Mouse (Mus musculus) hindbrain, embryonic 12.5 days (tissue): ENCODE results near the gene Snx19. TPM values are rescaled to one million over a fixed set of nuclear protein-coding genes. Genes with fewer than 3 reads are reported as not detected.

Source experiments
- ATAC-seq: fragments of 200-750 bp; cut with Nextera tagmentation; 2 replicates; pipeline ENCODE4 v1.8.0; 2017; ENCODE audit warnings: moderate TSS enrichment; ENCODE audit not compliant: low FRiP score
- H3K27ac ChIP-seq: fragments of 300-500 bp; sonication (generic); 2 replicates; pipeline ENCODE4 v1.5.1; 2016; ENCODE audit warnings: mild to moderate bottlenecking
- H3K27me3 ChIP-seq: fragments of 300-500 bp; sonication (generic); 2 replicates; pipeline ENCODE4 v1.6.1; 2016; ENCODE audit warnings: mild to moderate bottlenecking
- H3K36me3 ChIP-seq: fragments of 300-500 bp; sonication (generic); 2 replicates; pipeline ENCODE4 v1.6.1; 2016; ENCODE audit warnings: mild to moderate bottlenecking
- H3K4me1 ChIP-seq: fragments of 300-500 bp; sonication (generic); 2 replicates; pipeline ENCODE4 v1.6.1; 2016
- H3K4me2 ChIP-seq: fragments of 300-500 bp; sonication (generic); replicated peaks from 2 replicates; pipeline ENCODE4 v1.6.1; 2016; ENCODE audit warnings: mild to moderate bottlenecking
- H3K4me3 ChIP-seq: fragments of 300-500 bp; sonication (generic); 2 replicates; pipeline ENCODE4 v1.5.1; 2016; ENCODE audit warnings: mild to moderate bottlenecking
- H3K9ac ChIP-seq: fragments of 300-500 bp; sonication (generic); 2 replicates; pipeline ENCODE4 v1.6.1; 2016; ENCODE audit warnings: mild to moderate bottlenecking, moderate library complexity
- H3K9me3 ChIP-seq: fragments of 300-500 bp; sonication (generic); replicated peaks from 2 replicates; pipeline ENCODE4 v1.6.1; 2016; ENCODE audit warnings: mild to moderate bottlenecking
- WGBS: fragments of 180-500 bp; shearing (Covaris S2); methylation state at CpG from one replicate; pipeline ENCODE4 v1.1.7; 2016; 5-methylcytosine and 5-hydroxymethylcytosine counted together
- polyA plus RNA-seq: library from polyadenylated mRNA; unstranded; fragments of >200 nt; fragmentation: Nextera tagmentation; extraction: Ambion mirVana; gene quantifications from 2 replicates; pipeline ENCODE4 v1.2.1, GENCODE M21; 2016

Snx19 gene
- polyA plus RNA-seq, 1 experiment from 2014 or later = 28.0 TPM

- no peak for ATAC-seq
- no peak overlapping the region for H3K27ac ChIP-seq
- no peaks in the 10 kb centered on the region for H3K9me3 ChIP-seq
- WGBS = 86% methylated on average over 1 of the region's 1 CpGs
- H3K4me2 ChIP-seq = no peak overlapping the region
- H3K27me3 ChIP-seq = no peaks in the 10 kb centered on the region
- no peaks in the 10 kb centered on the region for H3K4me1 ChIP-seq
- H3K36me3 ChIP-seq = peaks cover 46% of the 10 kb centered on the region
- H3K9ac ChIP-seq = no peak overlapping the region
- no peak overlapping the region for H3K4me3 ChIP-seq
Measured at GRCm38 (mm10) chr9:30446126-30446525, 19.2 kb downstream of the Snx19 start.

- WGBS = 47% methylated on average over 4 of the region's 4 CpGs
- H3K4me2 ChIP-seq = no peak overlapping the region
- H3K27me3 ChIP-seq = no peaks in the 10 kb centered on the region
- no peaks in the 10 kb centered on the region for H3K4me1 ChIP-seq
- no peak overlapping the region for H3K4me3 ChIP-seq
- ATAC-seq = no peak
- H3K9ac ChIP-seq = no peak overlapping the region
- no peaks in the 10 kb centered on the region for H3K9me3 ChIP-seq
- peaks cover 54% of the 10 kb centered on the region for H3K36me3 ChIP-seq
- H3K27ac ChIP-seq = no peak overlapping the region
Measured at GRCm38 (mm10) chr9:30448459-30448858, 21.6 kb downstream of the Snx19 start.

DNA sequence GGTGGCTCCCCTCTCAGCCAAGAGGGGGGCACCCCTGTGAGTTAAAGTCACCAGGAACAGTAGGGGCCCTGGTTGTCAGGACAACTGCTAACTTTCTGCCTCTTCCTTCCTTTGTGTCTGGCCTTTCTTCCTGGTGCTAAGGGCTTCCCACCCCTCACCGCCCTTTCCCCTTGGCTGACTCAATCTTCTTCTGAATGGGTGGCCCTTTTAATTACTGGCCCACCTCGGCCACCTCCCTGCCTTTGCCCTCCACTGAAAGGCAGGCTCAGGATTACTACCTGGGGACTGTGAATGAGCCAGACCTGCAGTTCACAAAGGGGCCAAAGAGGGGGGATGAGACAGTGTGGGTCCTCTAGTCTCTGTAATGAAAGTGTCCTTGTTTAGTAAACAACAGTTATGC is 23.0 kb downstream of the Snx19 start:
- Histone ChIP-seq H3K4me1 (no peaks in the 10 kb centered on the region), H3K9ac (no peak overlapping the region), H3K27ac (no peak overlapping the region), H3K36me3 (peaks cover 50% of the 10 kb centered on the region), H3K4me3 (no peak overlapping the region), H3K4me2 (no peak overlapping the region), H3K27me3 (no peaks in the 10 kb centered on the region), H3K9me3 (no peaks in the 10 kb centered on the region)
- WGBS = 27% methylated on average over 2 of the region's 2 CpGs
- no peak for ATAC-seq

DNA sequence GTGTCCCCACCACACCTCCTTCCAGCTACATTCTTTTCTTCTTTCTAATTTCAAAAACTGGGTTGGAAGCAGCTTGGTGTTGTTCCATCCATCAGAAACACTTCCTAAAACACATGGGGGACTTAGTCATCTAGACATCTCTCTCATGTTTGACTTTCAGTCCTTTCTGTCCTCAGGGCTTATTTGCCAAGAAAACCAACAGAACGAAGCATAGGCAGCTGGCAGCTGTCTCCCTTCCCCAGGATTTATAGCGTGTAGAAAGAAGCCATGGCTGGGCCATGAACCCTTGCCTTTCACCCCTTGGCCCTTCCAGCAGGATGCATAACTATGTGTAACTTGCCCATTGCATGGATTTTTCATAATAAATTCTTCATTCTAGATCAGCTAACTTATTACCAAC is 23.9 kb downstream of the Snx19 start:
- no peak for ATAC-seq
- peaks cover 41% of the 10 kb centered on the region for H3K36me3 ChIP-seq

GRCm38 (mm10) chr9:30454527-30454926 is 27.6 kb downstream of the Snx19 start:
- Histone ChIP-seq H3K4me3 (no peak overlapping the region), H3K9ac (no peak overlapping the region), H3K4me2 (no peak overlapping the region), H3K36me3 (peaks cover 31% of the 10 kb centered on the region), H3K4me1 (no peaks in the 10 kb centered on the region), H3K9me3 (no peaks in the 10 kb centered on the region), H3K27me3 (no peaks in the 10 kb centered on the region), H3K27ac (no peak overlapping the region)
- 88% methylated on average over 2 of the region's 2 CpGs for WGBS
- no peak for ATAC-seq

More for the DNA sequence above, 23.9 kb downstream of the Snx19 start:
- Histone ChIP-seq H3K9me3 (no peaks in the 10 kb centered on the region), H3K27ac (no peak overlapping the region), H3K9ac (no peak overlapping the region), H3K4me3 (no peak overlapping the region), H3K27me3 (no peaks in the 10 kb centered on the region), H3K4me1 (no peaks in the 10 kb centered on the region), H3K4me2 (no peak overlapping the region)
- 82% methylated on average over 2 of the region's 2 CpGs for WGBS

DNA sequence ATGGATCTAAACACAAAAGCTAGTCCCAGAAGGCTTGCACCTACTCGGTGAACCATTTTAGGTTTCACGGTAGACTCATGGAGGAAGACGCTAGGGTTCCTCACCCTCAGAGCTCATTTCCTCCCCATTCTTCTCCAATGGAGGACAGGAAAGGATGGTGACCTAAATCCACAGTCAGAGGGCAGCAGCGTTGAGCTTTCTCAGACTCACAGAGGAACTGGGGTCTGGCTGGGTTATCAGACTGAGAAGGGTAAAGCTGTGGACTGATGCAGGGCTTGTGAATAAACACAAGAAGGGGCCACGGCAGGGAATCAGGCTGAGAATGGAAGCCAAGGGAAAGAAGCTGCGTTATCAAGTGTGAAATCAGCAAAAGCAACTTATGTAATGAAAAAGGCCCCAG is 29.3 kb downstream of the Snx19 start:
- Histone ChIP-seq H3K36me3 (peaks cover 27% of the 10 kb centered on the region), H3K4me3 (no peak overlapping the region), H3K27me3 (no peaks in the 10 kb centered on the region), H3K27ac (no peak overlapping the region), H3K9me3 (no peaks in the 10 kb centered on the region), H3K4me1 (no peaks in the 10 kb centered on the region), H3K4me2 (no peak overlapping the region), H3K9ac (no peak overlapping the region)
- whole genome bisulfite sequencing = 84% methylated on average over 6 of the region's 6 CpGs
- no peak for ATAC-seq

DNA sequence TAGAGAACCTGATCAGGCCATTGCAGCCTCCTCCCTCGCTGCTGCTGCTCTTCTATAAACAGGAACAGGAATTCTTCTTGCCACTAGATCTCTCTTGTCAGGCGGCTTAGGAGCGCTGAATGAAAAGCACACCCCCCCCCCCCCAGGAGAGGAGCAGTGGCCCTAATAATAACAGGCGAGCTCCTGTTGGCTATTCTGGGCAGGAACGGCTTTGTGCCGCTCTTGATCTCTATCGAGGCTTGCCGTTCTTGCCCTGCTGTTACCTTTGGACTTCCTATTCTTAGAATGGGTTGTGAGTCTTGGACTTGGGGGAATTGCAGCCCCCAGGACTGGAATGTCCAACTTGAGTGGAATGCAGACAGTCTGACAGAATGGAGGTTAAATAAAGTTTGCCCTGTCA is 33.6 kb downstream of the Snx19 start:
- WGBS = 71% methylated on average over 8 of the region's 8 CpGs
- no peaks in the 10 kb centered on the region for H3K4me1 ChIP-seq
- H3K4me3 ChIP-seq = no peak overlapping the region
- no peak for ATAC-seq
- no peak overlapping the region for H3K9ac ChIP-seq
- no peaks in the 10 kb centered on the region for H3K9me3 ChIP-seq
- H3K4me2 ChIP-seq = no peak overlapping the region
- H3K36me3 ChIP-seq = peaks cover 47% of the 10 kb centered on the region
- no peaks in the 10 kb centered on the region for H3K27me3 ChIP-seq
- no peak overlapping the region for H3K27ac ChIP-seq

- no peak for ATAC-seq
- Histone ChIP-seq H3K4me1 (no peaks in the 10 kb centered on the region), H3K36me3 (peaks cover 48% of the 10 kb centered on the region), H3K9me3 (no peaks in the 10 kb centered on the region), H3K27ac (no peak overlapping the region), H3K4me2 (no peak overlapping the region), H3K27me3 (no peaks in the 10 kb centered on the region), H3K9ac (no peak overlapping the region), H3K4me3 (no peak overlapping the region)
- WGBS = 83% methylated on average over 4 of the region's 4 CpGs
Measured at GRCm38 (mm10) chr9:30464661-30465060, 37.8 kb downstream of the Snx19 start.

GRCm38 (mm10) chr9:30480043-30480442 is 53.1 kb downstream of the Snx19 start:
- 0 out of 2 replicates have a peak, but pooled peaks have one; percentile 22 for ATAC-seq

DNA sequence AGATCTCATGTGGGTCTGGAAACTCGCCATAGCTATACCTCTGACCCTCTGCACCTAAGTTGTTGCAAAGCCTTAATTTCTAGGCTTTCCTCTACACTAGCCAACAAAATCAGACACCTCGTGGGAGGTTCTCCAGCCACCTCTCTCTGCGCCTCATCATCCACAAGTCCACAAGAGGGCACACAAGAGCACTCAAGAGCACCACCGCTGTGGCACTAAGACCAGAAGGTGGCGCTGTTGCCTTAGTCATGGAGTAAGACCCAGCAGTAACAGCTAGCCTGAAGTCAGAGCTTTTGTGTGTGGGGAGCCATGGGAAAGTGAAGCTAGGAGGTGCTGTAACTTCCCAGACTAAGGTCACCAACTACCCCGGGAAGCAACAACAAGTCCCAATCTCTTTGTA is 53.6 kb downstream of the Snx19 start:
- ATAC-seq = peak; percentile 92
- Histone ChIP-seq H3K9ac (no peak overlapping the region), H3K36me3 (no peaks in the 10 kb centered on the region), H3K27me3 (no peaks in the 10 kb centered on the region), H3K4me2 (no peak overlapping the region), H3K27ac (no peak overlapping the region), H3K9me3 (no peaks in the 10 kb centered on the region), H3K4me3 (no peak overlapping the region), H3K4me1 (no peaks in the 10 kb centered on the region)
- 1% methylated on average over 6 of the region's 6 CpGs for WGBS

More at GRCm38 (mm10) chr9:30480043-30480442, 53.1 kb downstream of the Snx19 start:
- Histone ChIP-seq H3K4me3 (no peak overlapping the region), H3K36me3 (no peaks in the 10 kb centered on the region), H3K27me3 (no peaks in the 10 kb centered on the region), H3K27ac (no peak overlapping the region), H3K9ac (no peak overlapping the region), H3K9me3 (no peaks in the 10 kb centered on the region), H3K4me1 (no peaks in the 10 kb centered on the region), H3K4me2 (no peak overlapping the region)
- WGBS = 70% methylated on average over 4 of the region's 4 CpGs

GRCm38 (mm10) chr9:30482116-30482515 is 55.2 kb downstream of the Snx19 start:
- Histone ChIP-seq H3K9me3 (no peaks in the 10 kb centered on the region), H3K9ac (no peak overlapping the region), H3K4me1 (no peaks in the 10 kb centered on the region), H3K36me3 (no peaks in the 10 kb centered on the region), H3K4me2 (no peak overlapping the region), H3K4me3 (no peak overlapping the region), H3K27me3 (no peaks in the 10 kb centered on the region), H3K27ac (no peak overlapping the region)
- 93% methylated on average over 4 of the region's 4 CpGs for WGBS
- no peak for ATAC-seq

DNA sequence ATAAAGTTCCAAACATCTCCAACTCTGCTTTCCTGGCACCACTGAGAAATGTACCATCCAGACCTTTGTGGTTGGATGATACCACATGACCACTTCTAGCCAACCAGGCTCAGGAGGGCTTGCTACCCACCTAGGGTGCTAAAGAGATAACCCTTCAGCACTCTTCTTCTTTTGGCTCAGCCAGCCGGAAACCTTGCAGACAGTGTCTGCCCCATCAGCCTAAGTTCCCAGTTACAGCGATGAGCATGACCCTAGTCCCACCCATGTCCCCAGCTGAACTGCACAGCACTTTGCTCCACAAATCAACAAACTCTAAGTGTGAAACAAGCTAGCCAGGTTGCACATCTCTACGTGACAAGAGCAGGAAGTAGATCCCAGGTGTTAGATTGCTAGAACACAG is 57.3 kb downstream of the Snx19 start:
- no peak overlapping the region for H3K9ac ChIP-seq
- 97% methylated on average over 3 of the region's 3 CpGs for WGBS

GRCm38 (mm10) chr9:30485161-30485560 is 58.3 kb downstream of the Snx19 start:
- H3K9me3 ChIP-seq = no peaks in the 10 kb centered on the region
- no peak overlapping the region for H3K27ac ChIP-seq
- H3K36me3 ChIP-seq = no peaks in the 10 kb centered on the region
- ATAC-seq = no peak
- no peak overlapping the region for H3K4me3 ChIP-seq
- no peaks in the 10 kb centered on the region for H3K27me3 ChIP-seq
- WGBS = 89% methylated on average over 2 of the region's 2 CpGs
- H3K4me1 ChIP-seq = no peaks in the 10 kb centered on the region
- H3K4me2 ChIP-seq = no peak overlapping the region
- H3K9ac ChIP-seq = no peak overlapping the region

More for the DNA sequence above, 57.3 kb downstream of the Snx19 start:
- no peaks in the 10 kb centered on the region for H3K27me3 ChIP-seq
- no peaks in the 10 kb centered on the region for H3K9me3 ChIP-seq
- no peaks in the 10 kb centered on the region for H3K36me3 ChIP-seq
- no peak overlapping the region for H3K27ac ChIP-seq
- H3K4me2 ChIP-seq = no peak overlapping the region
- H3K4me3 ChIP-seq = no peak overlapping the region
- no peak for ATAC-seq
- H3K4me1 ChIP-seq = no peaks in the 10 kb centered on the region
